Mouse (Mus musculus): ENCODE measurements at regions not wholly inside any gene's neighbourhood (a gene's known extent, or its start where the extent isn't known, plus 50 kb on each side); places are given as distances from the start of the nearest gene placed in this dataset.
A peak's percentile ranks its signal among the peaks of the same experiment; 100 is the strongest.

DNA sequence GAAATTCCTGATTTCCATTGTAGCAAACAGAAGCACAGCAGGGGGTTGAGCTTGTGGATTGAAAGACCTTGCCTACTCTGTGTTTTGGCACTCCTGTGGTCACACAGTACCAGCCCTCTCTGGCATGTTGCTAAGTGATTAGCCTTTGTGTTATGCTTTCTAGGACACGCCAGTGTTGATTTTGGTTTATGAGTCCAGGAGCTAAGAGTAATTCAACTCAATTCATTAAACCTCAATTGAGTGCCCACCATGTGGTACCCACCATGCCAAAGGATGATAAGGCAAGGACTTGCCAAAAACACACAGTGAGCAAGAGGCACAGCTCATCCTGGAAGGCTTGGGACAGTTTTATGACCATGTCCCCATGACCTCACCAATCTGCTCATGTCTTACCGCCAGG, 221.1 kb upstream of the Sox14 start:
- DNase-seq (ENCODE audit: low spot score in 2 of 2), result peak in 1 of 2 experiments; percentile 29

DNA sequence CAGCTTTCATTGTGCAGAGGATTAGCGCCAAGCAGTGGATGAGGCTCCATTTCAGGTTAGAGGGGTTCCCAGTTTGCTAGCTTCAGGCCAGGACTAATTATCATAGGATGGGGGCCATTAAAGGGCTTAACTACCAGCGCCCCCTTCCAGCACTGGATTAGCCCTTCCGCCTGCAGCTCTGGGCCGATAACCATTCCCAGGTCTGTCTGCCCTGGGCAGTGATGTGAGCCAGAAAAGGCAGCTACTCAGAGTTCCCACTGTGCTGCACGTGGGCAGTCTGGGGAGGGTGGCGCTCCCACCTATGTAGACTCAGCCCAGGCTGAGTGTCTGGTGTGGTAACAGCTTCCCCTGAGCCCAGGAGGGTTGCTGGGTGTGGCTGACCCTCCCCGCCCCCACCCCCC, 219.6 kb upstream of the Sox14 start:
- DNase-seq (ENCODE audit: low spot score in 2 of 2), result no peak

DNA sequence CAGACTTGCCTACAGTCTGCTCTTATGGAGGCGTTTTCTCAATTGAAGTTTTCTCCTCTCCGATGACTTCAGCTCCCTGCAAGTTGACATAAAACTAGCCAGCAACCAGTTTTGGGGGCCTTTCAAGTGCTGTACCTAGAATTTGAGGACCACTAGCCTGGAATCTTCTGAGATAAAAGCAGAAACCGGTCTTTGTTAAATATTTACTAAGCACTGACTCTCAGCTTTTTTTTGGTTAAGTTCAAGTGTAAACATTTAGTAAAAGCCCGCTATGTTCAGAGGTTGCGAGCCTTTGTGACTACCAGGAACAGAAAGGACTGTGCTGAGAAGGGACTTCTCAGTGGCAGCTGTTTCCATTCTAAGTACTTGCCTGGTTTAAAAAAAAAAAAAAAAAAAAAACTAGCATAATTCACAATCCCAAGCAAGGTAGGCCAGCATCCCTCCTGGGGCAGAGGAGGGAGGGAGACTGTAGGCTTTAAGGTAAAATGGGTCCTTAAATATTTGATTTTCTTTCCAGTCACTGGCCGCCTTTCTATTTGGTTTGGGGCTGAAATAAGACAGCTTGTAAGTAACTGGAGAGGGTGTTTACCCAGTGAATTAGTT, 219.1 kb upstream of the Sox14 start:
- DNase-seq (ENCODE audit: low spot score in 2 of 2), result no peak

DNA sequence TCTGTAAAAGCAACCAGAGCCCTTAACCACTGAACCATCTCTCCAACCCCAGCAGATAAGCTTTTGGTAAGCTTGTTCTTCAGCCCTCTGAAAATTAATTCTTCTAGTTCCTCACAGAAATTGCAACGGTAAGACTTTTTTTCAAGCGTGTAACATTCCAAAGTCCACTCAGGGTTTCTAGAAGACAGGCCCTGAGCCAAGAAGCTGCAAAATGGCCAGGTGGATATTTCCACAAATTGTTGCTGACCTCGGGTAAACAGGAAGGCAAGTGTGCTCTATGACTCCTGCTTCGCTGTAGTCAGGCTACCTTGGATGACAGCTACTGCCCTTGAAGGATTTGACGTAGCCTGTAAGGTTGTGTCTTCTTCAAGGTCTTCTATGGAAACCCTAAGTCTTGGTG, 195.2 kb upstream of the Sox14 start:
- no peak for DNase-seq (ENCODE audit: low spot score in 2 of 2)

DNA sequence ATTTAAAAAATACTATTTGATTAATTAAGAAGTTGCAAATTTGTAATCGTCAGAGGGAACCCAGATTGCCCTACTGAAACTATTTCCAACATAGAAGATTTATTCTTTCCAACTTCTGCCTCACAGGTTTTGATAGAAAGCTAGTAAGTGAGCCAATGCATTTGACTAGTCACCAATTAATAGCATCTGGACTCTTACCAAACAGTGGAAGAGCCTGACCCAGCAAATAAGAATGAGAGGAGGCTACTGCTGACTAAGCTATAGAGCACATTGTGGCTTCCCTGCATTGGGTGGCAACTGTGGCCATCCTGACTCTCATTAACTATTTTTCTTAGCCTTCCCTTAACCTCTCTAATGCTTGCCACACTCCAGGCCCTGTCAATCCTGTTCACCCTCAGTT, 182.6 kb upstream of the Sox14 start:
- no peak for DNase-seq (ENCODE audit: low spot score in 2 of 2)

DNA sequence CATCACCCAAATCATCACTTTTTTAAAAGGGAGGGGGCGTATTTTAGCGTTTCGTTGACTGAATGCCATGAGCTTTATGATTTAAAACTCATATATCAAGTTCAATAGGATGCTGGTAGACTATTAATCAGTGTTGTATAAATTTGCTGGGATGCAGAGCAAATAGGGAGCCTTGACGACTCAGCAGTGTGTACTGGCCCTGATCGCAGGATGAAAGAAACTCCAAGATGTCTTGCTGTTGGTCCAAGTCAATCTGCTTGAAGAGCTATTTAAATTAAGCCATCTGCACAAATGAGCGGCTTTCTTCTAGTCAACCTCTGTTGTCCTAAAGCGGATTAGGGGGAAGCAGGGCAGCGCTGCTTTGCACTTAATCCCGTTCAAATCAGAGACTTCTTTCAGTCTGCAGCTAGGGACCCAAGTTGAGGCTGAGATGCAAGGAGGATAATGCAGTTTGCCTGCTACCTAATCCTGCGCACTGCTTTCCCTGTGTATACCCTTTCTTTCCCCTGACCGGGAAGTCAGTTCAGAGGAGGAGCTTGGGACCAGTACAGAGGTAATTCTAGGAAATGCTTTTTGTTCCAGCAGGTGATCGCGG, 170.3 kb upstream of the Sox14 start:
- no peak for DNase-seq (ENCODE audit: low spot score in 2 of 2)

DNA sequence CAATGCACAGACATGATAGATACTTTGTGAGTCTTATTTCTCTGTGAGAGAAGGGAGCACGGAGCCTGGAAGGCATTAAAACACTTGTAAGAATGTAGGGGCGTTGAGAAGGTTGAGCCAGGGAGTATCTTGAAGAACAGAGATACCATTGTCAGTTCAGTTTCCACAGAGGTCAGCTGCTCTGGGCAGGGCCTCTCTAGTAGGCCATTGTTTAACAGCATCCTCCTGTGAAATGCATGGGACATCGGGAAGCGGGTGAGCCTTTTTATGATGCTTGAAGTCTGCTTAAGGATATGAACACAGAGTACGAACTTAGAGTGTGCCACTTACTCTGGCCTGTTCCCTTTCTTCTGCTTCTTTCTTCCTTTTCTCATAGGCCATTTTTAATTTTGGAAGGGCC, 169.7 kb upstream of the Sox14 start:
- DNase-seq (ENCODE audit: low spot score in 2 of 2), result no peak

DNA sequence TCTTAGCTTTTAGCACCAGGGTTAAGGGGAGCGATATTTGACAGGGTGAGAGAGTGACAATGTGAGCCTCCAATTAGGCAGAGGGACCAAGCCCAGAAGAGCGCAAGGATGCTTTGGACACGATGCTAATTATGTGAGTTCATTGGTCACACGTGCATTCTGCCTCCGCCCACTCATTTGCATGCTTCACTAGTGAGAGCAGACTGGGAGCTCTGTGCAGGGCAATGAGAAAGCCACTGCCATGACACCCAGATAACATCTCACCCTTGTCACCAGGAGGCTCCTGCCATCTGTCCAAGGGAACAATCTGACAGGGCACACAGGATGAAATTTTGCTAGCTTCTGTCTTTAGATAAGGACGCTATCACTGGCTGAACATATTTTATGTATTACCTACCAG, 165.8 kb upstream of the Sox14 start:
- no peak for DNase-seq (ENCODE audit: low spot score in 2 of 2)

DNA sequence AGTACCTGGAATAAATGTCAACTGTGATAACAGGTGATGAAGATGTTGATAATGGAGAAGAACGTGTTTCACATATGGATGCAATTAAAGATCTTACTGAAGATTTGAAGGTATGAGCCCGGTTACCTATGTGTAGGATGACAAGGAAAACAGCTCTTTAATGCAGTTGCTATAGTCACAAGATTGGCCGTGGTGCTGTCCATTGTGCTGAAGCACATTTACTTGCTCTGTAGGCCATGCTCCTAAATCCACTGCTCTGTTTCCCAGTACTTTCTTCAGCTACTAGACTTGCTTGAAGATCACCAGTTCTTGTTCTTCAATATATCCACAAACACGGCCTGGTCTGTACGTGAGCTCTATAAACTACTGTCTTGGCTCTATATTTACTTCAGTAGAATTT, 147.7 kb upstream of the Sox14 start:
- DNase-seq (ENCODE audit: low spot score in 2 of 2), result no peak

DNA sequence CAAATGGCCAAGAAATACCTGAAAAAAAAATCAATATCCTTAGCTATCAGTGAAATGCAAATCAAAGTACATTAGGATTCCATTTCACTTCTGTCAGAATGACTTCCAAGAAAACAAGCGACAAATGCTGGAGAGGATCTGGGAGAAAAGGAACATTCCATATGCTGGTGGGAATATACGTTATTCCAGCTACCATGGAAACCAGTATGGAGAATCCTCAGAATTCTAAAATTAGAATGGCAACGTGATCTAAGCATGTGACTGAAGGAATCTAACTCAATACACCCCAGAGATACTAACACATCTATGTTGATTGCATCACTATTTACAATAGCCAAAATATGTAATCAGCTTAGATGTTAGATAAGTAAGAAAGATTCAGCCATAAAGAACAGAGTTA, 146.1 kb upstream of the Sox14 start:
- DNase-seq (ENCODE audit: low spot score in 2 of 2), result peak in 1 of 2 experiments; percentile 10

DNA sequence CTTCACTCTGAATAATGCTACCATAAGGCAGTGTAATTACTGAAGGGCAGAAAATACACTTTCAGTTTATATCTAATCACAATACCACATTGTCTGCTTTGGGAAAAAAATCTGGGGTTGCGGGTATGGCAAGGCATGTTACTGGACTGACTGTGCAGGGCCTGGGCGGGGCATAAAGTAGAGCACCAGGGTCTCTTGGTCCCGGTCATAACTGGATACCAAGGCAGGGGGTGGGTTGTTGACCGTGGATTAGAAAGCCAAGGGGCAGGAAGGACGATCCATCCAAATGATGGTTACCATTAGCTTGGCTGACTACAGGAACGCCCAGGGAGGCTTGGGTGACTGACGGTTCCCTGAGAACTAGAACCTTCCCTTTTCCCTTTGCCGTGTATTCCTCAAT, 119.2 kb upstream of the Sox14 start:
- no peak for DNase-seq (ENCODE audit: low spot score in 2 of 2)

DNA sequence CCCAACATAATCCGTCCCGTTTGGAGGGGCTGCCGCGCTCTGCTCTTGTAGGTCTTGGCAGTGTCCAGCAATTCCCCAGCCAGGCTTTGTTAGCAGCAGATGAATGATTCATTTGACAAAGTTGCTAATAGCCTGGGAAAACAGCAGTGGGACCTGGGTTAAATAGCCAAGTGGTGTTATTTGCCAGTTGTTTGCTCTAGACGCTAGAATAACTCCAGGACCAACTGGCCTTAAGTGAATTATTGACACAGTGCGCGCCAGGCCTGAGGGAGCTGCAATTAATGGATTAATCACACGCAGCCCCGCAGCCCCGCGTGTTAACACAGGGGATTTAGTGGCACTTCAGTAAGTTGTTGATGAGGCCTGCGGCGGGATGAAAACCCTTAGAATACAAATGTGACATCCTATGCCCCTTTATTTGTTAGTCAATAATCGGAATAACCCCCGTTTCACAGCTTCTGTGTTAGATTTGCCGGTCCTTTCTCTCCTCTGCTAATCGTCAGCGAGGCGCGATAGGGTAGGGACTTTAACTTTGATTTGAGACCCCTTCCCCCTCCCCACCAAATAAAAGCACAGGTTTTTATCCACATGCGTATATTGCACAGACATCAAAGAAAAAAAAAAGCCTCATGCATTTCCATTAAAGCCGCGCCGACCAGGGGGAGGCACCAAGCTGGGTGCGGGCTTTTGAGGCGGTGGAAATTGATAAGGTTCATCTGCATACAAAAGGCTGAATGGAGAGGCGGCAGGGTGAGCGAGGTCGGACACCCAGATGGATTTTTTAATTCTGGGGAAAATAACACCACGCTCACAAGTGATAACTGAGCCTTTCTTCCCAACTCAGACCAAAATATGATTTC, 118.5 kb upstream of the Sox14 start:
- peak; percentile 13 to 73 for DNase-seq (ENCODE audit: low spot score in 2 of 2)

DNA sequence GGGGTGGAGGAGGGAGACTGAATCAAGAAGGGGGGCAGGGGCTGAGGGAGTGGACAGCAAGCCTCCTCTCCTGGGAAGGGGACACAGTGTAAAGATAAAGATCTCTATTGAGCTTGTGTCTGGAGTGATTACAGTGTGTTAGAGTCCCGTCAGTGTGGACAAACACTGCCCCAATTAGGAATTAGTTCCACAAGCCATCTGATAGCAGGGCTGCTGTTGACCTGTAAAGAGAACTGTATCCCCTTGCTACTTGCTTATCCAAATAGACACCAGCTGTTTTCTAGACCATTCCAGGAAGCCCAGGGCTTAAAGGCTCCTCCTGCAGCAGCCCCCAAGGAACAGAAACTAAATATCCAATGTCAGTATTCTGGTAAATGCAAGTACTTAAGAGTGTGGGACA, 111.4 kb upstream of the Sox14 start:
- no peak for DNase-seq (ENCODE audit: low spot score in 2 of 2)

DNA sequence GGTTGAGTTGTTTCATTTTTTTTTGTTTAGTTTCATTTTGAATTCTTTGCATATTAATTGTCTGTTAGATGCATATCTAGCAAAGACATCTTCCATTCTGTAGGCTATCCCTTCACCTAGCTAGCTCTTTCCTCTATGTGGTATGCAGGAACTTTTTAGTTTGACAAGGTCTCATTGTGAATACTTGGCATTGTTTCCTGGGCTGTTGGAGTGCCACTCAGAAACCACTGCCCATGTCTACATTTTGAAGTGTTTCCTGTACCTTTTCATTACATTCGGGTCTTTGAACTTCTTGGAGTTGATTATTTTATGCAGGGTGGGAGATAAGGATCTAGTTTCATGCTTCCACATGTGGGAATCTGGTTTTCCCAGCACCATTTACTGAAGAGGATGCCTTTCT, 104.8 kb upstream of the Sox14 start:
- DNase-seq (ENCODE audit: low spot score in 2 of 2), result no peak

DNA sequence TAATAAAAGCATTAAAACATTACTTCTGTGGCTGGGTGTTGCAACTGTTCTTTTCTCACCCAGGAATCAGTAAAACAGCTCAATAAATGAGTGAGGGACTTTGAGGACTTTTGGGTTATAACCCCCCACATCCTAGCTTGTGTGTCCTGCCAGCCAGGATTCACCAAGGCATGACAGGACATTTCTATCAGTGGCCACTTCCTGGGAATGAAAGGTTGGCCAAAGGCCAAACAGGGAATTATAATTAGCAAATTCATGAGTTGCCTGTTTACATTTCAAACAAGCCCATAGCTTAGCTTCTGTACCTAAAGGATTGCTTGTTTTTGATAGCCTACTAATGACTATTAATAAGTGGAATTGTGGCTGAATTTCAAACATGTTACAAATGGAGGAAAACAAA, 85.6 kb upstream of the Sox14 start:
- DNase-seq (ENCODE audit: low spot score in 2 of 2), result no peak

DNA sequence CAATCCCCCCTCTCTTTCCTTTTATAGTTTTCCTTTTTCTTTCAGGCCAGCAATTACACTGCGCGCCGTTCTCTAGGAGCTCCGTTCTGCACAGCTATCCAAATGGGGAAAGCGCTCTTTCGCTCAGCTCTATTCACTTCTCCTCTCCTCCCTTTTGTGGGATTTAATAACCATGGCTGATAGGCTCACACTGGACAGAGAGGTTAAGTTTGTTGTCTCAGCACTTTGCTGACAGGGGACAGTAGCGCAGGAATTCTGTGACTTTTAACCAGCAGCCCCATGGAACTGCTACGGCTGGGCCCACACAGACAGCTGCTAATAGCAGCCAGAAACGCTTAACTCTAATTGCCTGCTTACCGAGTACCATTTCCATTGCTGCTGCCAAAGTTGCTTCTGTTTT, 78.8 kb upstream of the Sox14 start:
- DNase-seq (ENCODE audit: low spot score in 2 of 2), result no peak

DNA sequence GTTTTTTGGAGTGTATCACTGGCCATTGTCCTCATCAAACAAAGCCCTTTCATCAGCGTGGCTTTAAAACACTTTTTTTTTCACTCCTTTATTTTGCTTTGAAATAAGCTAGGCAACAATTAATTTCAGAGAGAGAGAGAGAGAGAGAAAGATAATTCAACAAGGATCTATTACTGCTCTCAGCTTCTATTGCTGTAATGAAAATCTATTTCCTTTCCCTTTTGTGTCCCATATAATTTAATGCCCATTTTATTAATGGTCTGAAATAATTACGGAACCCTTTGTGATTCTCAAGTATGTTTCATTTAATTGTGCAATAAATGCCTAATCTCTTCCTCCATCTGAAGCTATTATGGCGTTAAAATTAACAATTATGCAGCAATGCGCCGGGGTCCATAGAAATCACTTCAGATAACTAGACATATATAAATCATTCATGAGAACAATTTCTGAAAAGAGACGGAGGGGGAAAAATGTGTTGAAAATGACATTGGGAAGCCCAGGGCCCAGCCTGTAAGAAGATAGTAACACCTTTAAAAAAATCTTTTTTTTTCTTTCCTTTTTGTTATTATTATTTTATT, 78.2 kb upstream of the Sox14 start:
- DNase-seq (ENCODE audit: low spot score in 2 of 2), result no peak

Measured in layer of hippocampus, postnatal 14 days (tissue).